Mouse (Mus musculus) MEL (cell line): Measurements from ENCODE around the gene Kirrel3.

Experiments used
- CHD1 ChIP-seq: IDR thresholded peaks from 2 replicates; pipeline ENCODE4 v1.6.1; 2012; ENCODE audit warnings: low read depth, mild to moderate bottlenecking, inconsistent platforms, low read length, improper control_type of control experiment
- CHD2 ChIP-seq: IDR thresholded peaks from 2 replicates; pipeline ENCODE4 v1.6.1; 2011; ENCODE audit warnings: low read length, improper control_type of control experiment
- CTCF ChIP-seq, 3 experiments: IDR thresholded peaks in 2 of 3; conservative IDR thresholded peaks in 1 of 3; 2 replicates each; pipeline ENCODE4 v1.5.1; 2011 to 2012; ENCODE audit warnings: low read length in 3 of 3, low read depth in 2 of 3, mild to moderate bottlenecking in 2 of 3, improper control_type of control experiment in 1 of 3, inconsistent platforms in 1 of 3, mixed read lengths in 1 of 3, moderate library complexity in 1 of 3; ENCODE audit not compliant: control insufficient read depth in 1 of 3, insufficient read depth in 1 of 3, poor library complexity in 1 of 3, severe bottlenecking in 1 of 3
- ETS1 ChIP-seq: IDR thresholded peaks from 2 replicates; pipeline ENCODE4 v1.6.1; 2012; ENCODE audit warnings: low read depth, mild to moderate bottlenecking, inconsistent platforms, low read length, improper control_type of control experiment, moderate library complexity
- MAZ ChIP-seq: IDR thresholded peaks from 2 replicates; pipeline ENCODE4 v1.6.1; 2012; ENCODE audit warnings: low read depth, mild to moderate bottlenecking, inconsistent platforms, low read length, improper control_type of control experiment
- MXI1 ChIP-seq: IDR thresholded peaks from 2 replicates; pipeline ENCODE4 v1.6.1; 2011; ENCODE audit warnings: mild to moderate bottlenecking, low read depth, low read length, improper control_type of control experiment
- MYB ChIP-seq: IDR thresholded peaks from 2 replicates; pipeline ENCODE4 v1.6.1; 2011; ENCODE audit warnings: mild to moderate bottlenecking, low read depth, low read length, improper control_type of control experiment
- TBP ChIP-seq: IDR thresholded peaks from 2 replicates; pipeline ENCODE4 v1.8.0; 2011; ENCODE audit warnings: low read depth, low read length, improper control_type of control experiment
- ZC3H11A ChIP-seq: IDR thresholded peaks from 2 replicates; pipeline ENCODE4 v1.6.1; 2012; ENCODE audit warnings: low read depth, mild to moderate bottlenecking, inconsistent platforms, low read length, improper control_type of control experiment
- ZMIZ1 ChIP-seq: IDR thresholded peaks from 2 replicates; pipeline ENCODE4 v1.6.1; 2012; ENCODE audit warnings: low read depth, mild to moderate bottlenecking, inconsistent platforms, low read length, improper control_type of control experiment, moderate library complexity

GRCm38 (mm10) chr9:34573906-34574305, 88.2 kb downstream of the Kirrel3 start:
- TF ChIP-seq CHD2 (no peak), CTCF (IDR thresholded peaks at IDR 0.05 in 2 of 3, conservative IDR thresholded peaks at IDR 0.05 in 1 of 3; ENCODE audit: control insufficient read depth in 1 of 3, insufficient read depth in 1 of 3, low read depth in 2 of 3, low read length in 3 of 3, poor library complexity in 1 of 3, severe bottlenecking in 1 of 3) (no peak), MYB (no peak), ZMIZ1 (no peak), TBP (no peak), ZC3H11A (no peak), MAZ (no peak), CHD1 (no peak), MXI1 (no peak), ETS1 (no peak)
